Mouse (Mus musculus) stomach, embryonic 14.5 days (tissue): ENCODE results near the gene Icam1. TPM values are rescaled to one million over a fixed set of nuclear protein-coding genes. Genes with fewer than 3 reads are reported as not detected.
"Not testable (repeated sequence)": the region's sequence is repeated elsewhere in the genome, so short reads cannot be mapped to it uniquely, and the experiment has no call there.

Source experiments
- ATAC-seq: fragments of 200-750 bp; cut with Nextera tagmentation; 2 replicates; pipeline ENCODE4 v1.8.0; 2017; ENCODE audit warnings: low read depth, moderate TSS enrichment; ENCODE audit not compliant: insufficient number of reproducible peaks, insufficient read depth, low FRiP score
- H3K27ac ChIP-seq: fragments of 300-500 bp; sonication (generic); 2 replicates; pipeline ENCODE4 v1.5.1; 2014; ENCODE audit warnings: mild to moderate bottlenecking, low read length, moderate library complexity, mixed read lengths
- H3K27me3 ChIP-seq: fragments of 300-500 bp; sonication (generic); 2 replicates; pipeline ENCODE4 v1.6.1; 2014; ENCODE audit warnings: low read length, control low read depth, mixed read lengths; ENCODE audit not compliant: control insufficient read depth, insufficient read depth
- H3K36me3 ChIP-seq: fragments of 300-500 bp; sonication (generic); 2 replicates; pipeline ENCODE4 v1.6.1; 2014; ENCODE audit warnings: mild to moderate bottlenecking, control low read depth, low read length, moderate library complexity, mixed read lengths; ENCODE audit not compliant: control insufficient read depth, insufficient read depth
- H3K4me1 ChIP-seq: fragments of 300-500 bp; sonication (generic); 2 replicates; pipeline ENCODE4 v1.6.1; 2014; ENCODE audit warnings: low read length, control low read depth, mixed read lengths; ENCODE audit not compliant: control insufficient read depth, insufficient read depth
- H3K4me2 ChIP-seq: fragments of 300-500 bp; sonication (generic); replicated peaks from 2 replicates; pipeline ENCODE4 v1.6.1; 2014; ENCODE audit warnings: low read depth, low read length, control low read depth
- H3K4me3 ChIP-seq: fragments of 300-500 bp; sonication (generic); 2 replicates; pipeline ENCODE4 v1.5.1; 2014; ENCODE audit warnings: low read depth, low read length, control low read depth
- H3K9ac ChIP-seq: fragments of 300-500 bp; sonication (generic); replicated peaks from 2 replicates; pipeline ENCODE4 v1.6.1; 2014; ENCODE audit warnings: low read depth, mild to moderate bottlenecking, control low read depth, low read length, moderate library complexity, mixed read lengths
- H3K9me3 ChIP-seq: fragments of 300-500 bp; sonication (generic); 2 replicates; pipeline ENCODE4 v1.6.1; 2016; ENCODE audit warnings: low read depth, low read length, control low read depth; ENCODE audit not compliant: control insufficient read depth
- WGBS: fragments of 180-500 bp; shearing (Covaris S2); extraction: QIAGEN DNeasy Blood & Tissue Kit; methylation state at CpG from one replicate; pipeline ENCODE4 v1.1.7; 2014; 5-methylcytosine and 5-hydroxymethylcytosine counted together
- polyA plus RNA-seq: library from polyadenylated mRNA; unstranded; fragments of >200 nt; fragmentation: Nextera tagmentation; extraction: Ambion mirVana; gene quantifications from 2 replicates; pipeline ENCODE4 v1.2.1, GENCODE M21; 2014

Gene Icam1
- polyA plus RNA-seq, 1 experiment from 2014 or later: 10.6 TPM

- H3K9me3 ChIP-seq, H3K27me3 ChIP-seq, H3K4me3 ChIP-seq, H3K36me3 ChIP-seq, H3K27ac ChIP-seq, H3K4me2 ChIP-seq, H3K9ac ChIP-seq, H3K4me1 ChIP-seq, ATAC-seq: not testable (repeated sequence)
- WGBS: 63% methylated on average over 1 of the region's 1 CpGs
These were observed 17.4 kb upstream of the Icam1 start for GRCm38 (mm10) chr9:20998337-20998736.

GRCm38 (mm10) chr9:21000811-21001210, 15.0 kb upstream of the Icam1 start:
- no peaks in the 10 kb centered on the region for H3K4me1 ChIP-seq
- no peak overlapping the region for H3K27ac ChIP-seq
- H3K9ac ChIP-seq: no peak overlapping the region
- H3K9me3 ChIP-seq: no peaks in the 10 kb centered on the region
- no peaks in the 10 kb centered on the region for H3K27me3 ChIP-seq
- H3K36me3 ChIP-seq: peaks cover 12% of the 10 kb centered on the region; the same call in 1 of the 2 replicates
- no peak overlapping the region for H3K4me2 ChIP-seq
- H3K4me3 ChIP-seq: no peak overlapping the region
- no peak for ATAC-seq

GRCm38 (mm10) chr9:21001651-21002200, 14.1 kb upstream of the Icam1 start:
- Histone ChIP-seq H3K9ac (no peak overlapping the region; the same call in 1 of the 2 replicates), H3K4me1 (no peaks in the 10 kb centered on the region), H3K9me3 (no peaks in the 10 kb centered on the region), H3K27ac (no peak overlapping the region), H3K4me2 (peak overlapping the region; percentile 76; the same call in 1 of the 2 replicates), H3K4me3 (no peak overlapping the region), H3K36me3 (peaks cover 19% of the 10 kb centered on the region; the same call in 1 of the 2 replicates), H3K27me3 (no peaks in the 10 kb centered on the region)
- ATAC-seq: no peak
- WGBS: 47% methylated on average over 6 of the region's 6 CpGs

GRCm38 (mm10) chr9:21002270-21002626, 13.5 kb upstream of the Icam1 start:
- no peaks in the 10 kb centered on the region for H3K9me3 ChIP-seq
- peak overlapping the region; percentile 29; the same call in 1 of the 2 replicates for H3K27ac ChIP-seq
- H3K36me3 ChIP-seq: peaks cover 24% of the 10 kb centered on the region
- 9% methylated on average over 7 of the region's 7 CpGs for WGBS
- ATAC-seq: no peak; the same call in 1 of the 2 replicates
- H3K4me3 ChIP-seq: peak overlapping the region; percentile 69
- H3K4me1 ChIP-seq: no peaks in the 10 kb centered on the region
- peak overlapping the region; percentile 52 for H3K9ac ChIP-seq
- no peaks in the 10 kb centered on the region for H3K27me3 ChIP-seq
- peak overlapping the region; percentile 76 for H3K4me2 ChIP-seq

- ATAC-seq: peak; percentile 79
- H3K36me3 ChIP-seq: peaks cover 31% of the 10 kb centered on the region
These were observed 12.9 kb upstream of the Icam1 start, which contains the start of gene Mrpl4 for GRCm38 (mm10) chr9:21002627-21003551. Gene Mrpl4, plus strand, starts transcription at chr9:21002738.

GRCm38 (mm10) chr9:21007313-21007952, 8.4 kb upstream of the Icam1 start:
- Histone ChIP-seq H3K4me1 (no peaks in the 10 kb centered on the region), H3K27ac (no peak overlapping the region), H3K9me3 (no peaks in the 10 kb centered on the region), H3K4me2 (no peak overlapping the region), H3K9ac (no peak overlapping the region), H3K36me3 (peaks cover 38% of the 10 kb centered on the region), H3K27me3 (no peaks in the 10 kb centered on the region), H3K4me3 (no peak overlapping the region)
- no peak for ATAC-seq
- WGBS: 94% methylated on average over 10 of the region's 10 CpGs

More at GRCm38 (mm10) chr9:21002627-21003551, 12.9 kb upstream of the Icam1 start, which contains the start of gene Mrpl4:
- Histone ChIP-seq H3K27ac (peak within 1 kb of the TSS; percentile 29), H3K4me1 (no peaks in the 10 kb centered on the region), H3K9ac (peak within 1 kb of the TSS; percentile 52), H3K9me3 (no peaks in the 10 kb centered on the region), H3K4me3 (peak within 1 kb of the TSS; percentile 69), H3K27me3 (no peaks in the 10 kb centered on the region), H3K4me2 (peak within 1 kb of the TSS; percentile 76)
- under 1% methylated on average over 72 of the region's 72 CpGs for WGBS

GRCm38 (mm10) chr9:21008007-21008406, 7.8 kb upstream of the Icam1 start:
- Histone ChIP-seq H3K4me1 (no peaks in the 10 kb centered on the region), H3K9ac (no peak overlapping the region), H3K27ac (no peak overlapping the region), H3K36me3 (peaks cover 38% of the 10 kb centered on the region), H3K4me3 (no peak overlapping the region), H3K9me3 (no peaks in the 10 kb centered on the region), H3K4me2 (no peak overlapping the region), H3K27me3 (no peaks in the 10 kb centered on the region)
- WGBS: 79% methylated on average over 7 of the region's 7 CpGs
- no peak for ATAC-seq

- Histone ChIP-seq H3K27ac (no peak overlapping the region), H3K9me3 (no peaks in the 10 kb centered on the region), H3K4me2 (no peak overlapping the region), H3K9ac (no peak overlapping the region), H3K27me3 (no peaks in the 10 kb centered on the region), H3K4me1 (peaks cover 9% of the 10 kb centered on the region), H3K36me3 (peaks cover 29% of the 10 kb centered on the region), H3K4me3 (no peak overlapping the region)
- 58% methylated on average over 2 of the region's 2 CpGs for WGBS
- no peak for ATAC-seq
These were observed 5.4 kb upstream of the Icam1 start for GRCm38 (mm10) chr9:21010362-21010761.
